Mouse (Mus musculus) midbrain, postnatal 0 days (tissue): ENCODE measurements around the gene Arid4b. TPM values are rescaled to one million over a fixed set of nuclear protein-coding genes. Genes with fewer than 3 reads are reported as not detected.

Source experiments
- ATAC-seq: fragments of 200-750 bp; cut with Nextera tagmentation; 2 replicates; pipeline ENCODE4 v1.8.0; 2017; ENCODE audit warnings: moderate number of reproducible peaks, mild to moderate bottlenecking, moderate TSS enrichment, moderate library complexity; ENCODE audit not compliant: low FRiP score
- DNase-seq: peaks from one replicate; pipeline ENCODE4 v3.0.0-alpha.2; 2015; ENCODE audit warnings: low spot score
- H3K27ac ChIP-seq: fragments of 300-500 bp; sonication (generic); 2 replicates; pipeline ENCODE4 v1.5.1; 2014; ENCODE audit warnings: low read depth, mild to moderate bottlenecking, low read length, mixed read lengths
- H3K27me3 ChIP-seq: fragments of 300-500 bp; sonication (generic); 2 replicates; pipeline ENCODE4 v1.6.1; 2014; ENCODE audit warnings: low read length, control low read depth, mixed read lengths; ENCODE audit not compliant: insufficient read depth
- H3K36me3 ChIP-seq: fragments of 300-500 bp; sonication (generic); 2 replicates; pipeline ENCODE4 v1.6.1; 2014; ENCODE audit warnings: low read length, control low read depth, mixed read lengths; ENCODE audit not compliant: insufficient read depth
- H3K4me1 ChIP-seq: fragments of 300-500 bp; sonication (generic); 2 replicates; pipeline ENCODE4 v1.6.1; 2014; ENCODE audit warnings: mild to moderate bottlenecking, control low read depth, antibody characterized with exemption, low read length, mixed read lengths; ENCODE audit not compliant: insufficient read depth
- H3K4me2 ChIP-seq: fragments of 300-500 bp; sonication (generic); 2 replicates; pipeline ENCODE4 v1.6.1; 2014; ENCODE audit warnings: low read depth, mild to moderate bottlenecking, low read length, mixed read lengths; ENCODE audit not compliant: poor library complexity, severe bottlenecking
- H3K4me3 ChIP-seq: fragments of 300-500 bp; sonication (generic); 2 replicates; pipeline ENCODE4 v1.5.1; 2014; ENCODE audit warnings: low read depth, mild to moderate bottlenecking, low read length, moderate library complexity
- H3K9ac ChIP-seq: fragments of 300-500 bp; sonication (generic); replicated peaks from 2 replicates; pipeline ENCODE4 v1.6.1; 2014; ENCODE audit warnings: mild to moderate bottlenecking, low read length, moderate library complexity, mixed read lengths; ENCODE audit not compliant: poor library complexity, severe bottlenecking
- H3K9me3 ChIP-seq: fragments of 300-500 bp; sonication (generic); 2 replicates; pipeline ENCODE4 v1.6.1; 2016; ENCODE audit warnings: low read length, control low read depth
- CTCF ChIP-seq: IDR thresholded peaks from 2 replicates; pipeline ENCODE4 v1.5.1; 2016; ENCODE audit warnings: antibody characterized with exemption, mild to moderate bottlenecking
- WGBS: fragments of 180-500 bp; shearing (Covaris S2); extraction: QIAGEN DNeasy Blood & Tissue Kit; methylation state at CpG from one replicate; pipeline ENCODE4 v1.1.7; 2014; 5-methylcytosine and 5-hydroxymethylcytosine counted together
- polyA plus RNA-seq: library from polyadenylated mRNA; unstranded; fragments of >200 nt; fragmentation: Nextera tagmentation; extraction: Ambion mirVana; gene quantifications from 2 replicates; pipeline ENCODE4 v1.2.1, GENCODE M21; 2015
- total RNA-seq: library from RNA; depleted of rRNA; stranded (reverse); fragments of >200 nt; gene quantifications from 2 replicates; pipeline ENCODE4 v1.2.3, GENCODE M21; 2014

Arid4b gene
- total and polyA plus RNA-seq, 2 experiments from 2014 or later = 25.6 to 61.7 TPM

- WGBS = 76% methylated on average over 1 of the region's 1 CpGs
Observed at GRCm38 (mm10) chr13:14103026-14103425, 40.0 kb downstream of the Arid4b start.

GRCm38 (mm10) chr13:14110154-14110873 lies 47.3 kb downstream of the Arid4b start:
- Histone ChIP-seq H3K4me2 (no peak overlapping the region), H3K36me3 (no peaks in the 10 kb centered on the region), H3K4me3 (no peak overlapping the region), H3K9me3 (no peaks in the 10 kb centered on the region), H3K27ac (no peak overlapping the region), H3K27me3 (no peaks in the 10 kb centered on the region), H3K4me1 (no peaks in the 10 kb centered on the region), H3K9ac (no peak overlapping the region)
- DNase-seq = no peak
- TF ChIP-seq CTCF = no peak
- ATAC-seq = no peak
- 91% methylated on average over 2 of the region's 2 CpGs for WGBS

More at GRCm38 (mm10) chr13:14103026-14103425, 40.0 kb downstream of the Arid4b start:
- ATAC-seq (no peak), DNase-seq (no peak)
- no peaks in the 10 kb centered on the region for H3K36me3 ChIP-seq
- H3K9me3 ChIP-seq = no peaks in the 10 kb centered on the region
- no peak overlapping the region for H3K4me2 ChIP-seq
- H3K4me1 ChIP-seq = no peaks in the 10 kb centered on the region
- no peaks in the 10 kb centered on the region for H3K27me3 ChIP-seq
- H3K4me3 ChIP-seq = no peak overlapping the region
- H3K9ac ChIP-seq = no peak overlapping the region
- H3K27ac ChIP-seq = no peak overlapping the region
- no peak for TF ChIP-seq CTCF

GRCm38 (mm10) chr13:14111146-14111545 lies 48.1 kb downstream of the Arid4b start:
- ATAC-seq = no peak
- no peak overlapping the region for H3K9ac ChIP-seq
- H3K27me3 ChIP-seq = no peaks in the 10 kb centered on the region
- DNase-seq = no peak
- H3K4me2 ChIP-seq = no peak overlapping the region
- 72% methylated on average over 1 of the region's 1 CpGs for WGBS
- H3K4me1 ChIP-seq = no peaks in the 10 kb centered on the region
- no peak overlapping the region for H3K4me3 ChIP-seq
- H3K36me3 ChIP-seq = no peaks in the 10 kb centered on the region
- no peak overlapping the region for H3K27ac ChIP-seq
- no peaks in the 10 kb centered on the region for H3K9me3 ChIP-seq
- TF ChIP-seq CTCF = no peak

GRCm38 (mm10) chr13:14113746-14114528 lies 50.9 kb downstream of the Arid4b start:
- Histone ChIP-seq H3K27me3 (no peaks in the 10 kb centered on the region), H3K4me1 (no peaks in the 10 kb centered on the region), H3K4me3 (no peak overlapping the region), H3K27ac (no peak overlapping the region), H3K36me3 (no peaks in the 10 kb centered on the region), H3K9me3 (no peaks in the 10 kb centered on the region), H3K4me2 (no peak overlapping the region), H3K9ac (no peak overlapping the region)
- 74% methylated on average over 4 of the region's 4 CpGs for WGBS
- peak; percentile 36; the same call in 1 of the 2 replicates for ATAC-seq
- peak; percentile 28 for DNase-seq
- TF ChIP-seq CTCF = no peak

GRCm38 (mm10) chr13:14115805-14116204 lies 52.8 kb downstream of the Arid4b start:
- H3K4me2 ChIP-seq = no peak overlapping the region
- WGBS = 97% methylated on average over 2 of the region's 2 CpGs
- no peak overlapping the region for H3K27ac ChIP-seq
- H3K4me3 ChIP-seq = no peak overlapping the region
- no peaks in the 10 kb centered on the region for H3K9me3 ChIP-seq
- no peak for DNase-seq
- no peaks in the 10 kb centered on the region for H3K4me1 ChIP-seq
- no peaks in the 10 kb centered on the region for H3K36me3 ChIP-seq
- ATAC-seq = no peak
- no peak for TF ChIP-seq CTCF
- H3K9ac ChIP-seq = no peak overlapping the region
- no peaks in the 10 kb centered on the region for H3K27me3 ChIP-seq

GRCm38 (mm10) chr13:14131651-14132050 lies 68.6 kb downstream of the Arid4b start:
- DNase-seq (peak; percentile 3), ATAC-seq (no peak)
- Histone ChIP-seq H3K4me1 (no peaks in the 10 kb centered on the region), H3K27ac (no peak overlapping the region), H3K9me3 (no peaks in the 10 kb centered on the region), H3K4me3 (no peak overlapping the region), H3K4me2 (no peak overlapping the region), H3K36me3 (0 out of 2 replicates have a peak, but pooled peaks cover 6% of the 10 kb centered on the region), H3K27me3 (no peaks in the 10 kb centered on the region), H3K9ac (no peak overlapping the region)
- no peak for TF ChIP-seq CTCF
- 69% methylated on average over 1 of the region's 1 CpGs for WGBS
